18 mouse cellular contexts compared by ENCODE assay signal in genomic region chr1:44580390-44580789, GRCm38 (mm10). TPM values are rescaled to one million over a fixed set of nuclear protein-coding genes. Genes with fewer than 3 reads are reported as not detected.
DNase-seq lines count a peak whose midpoint lies in the region; ATAC-seq and TF ChIP-seq lines count a peak whose summit lies in the region.
"Had no signal": no experiment of that assay in that cellular context is flagged by ENCODE, and none has a peak within 500 bp of the region (broad histone marks: within the 10 kb centered on the region; RNA-seq: fewer than 3 reads in every experiment).

No protein-coding gene starts in this region.

- 16% methylated on average over 3 of the region's 3 CpGs for WGBS in kidney, embryonic 14.5 days
- WGBS in intestine, postnatal 0 days, result 33% methylated on average over 3 of the region's 3 CpGs

- DNase-seq in kidney, postnatal 10 days, result no peak
- peak; percentile 85 for DNase-seq in Patski (ENCODE audit: low read depth, low spot score)
- peak; percentile 49 for DNase-seq in mesoderm, embryonic 11.5 days (ENCODE audit: low read depth, low spot score)
- DNase-seq in layer of hippocampus, adult 18-20 months (ENCODE audit: low spot score in 2 of 2), result no peak
- DNase-seq: cerebellum, adult 8-10 months; gastrocnemius, adult 2 months; heart, adult 11 months; heart, postnatal 4 days had no signal

- H3K27me3 ChIP-seq in kidney, embryonic 14.5 days (ENCODE audit: control insufficient read depth, insufficient read depth, low read length), result no peaks in the 10 kb centered on the region
- no peaks in the 10 kb centered on the region for H3K27me3 ChIP-seq in Patski
- H3K27me3 ChIP-seq in intestine, postnatal 0 days (replicated peaks; ENCODE audit: control insufficient read depth, insufficient read depth, low read length), result no peaks in the 10 kb centered on the region
- H3K27me3 ChIP-seq: heart, embryonic 13.5 days; liver, embryonic 15.5 days had no signal

- POLR2A ChIA-PET in Patski (lab: Charles Lee), result interaction anchor here (0.8 kb wide), 1 partner anchor 29 kb away, joined by 5 read pairs; the partner anchor contains the start of gene Gulp1

- peak overlapping the region; percentile 32; the same call in 1 of the 2 replicates for H3K27ac ChIP-seq in kidney, embryonic 14.5 days (ENCODE audit: low read depth, low read length)
- H3K27ac ChIP-seq in intestine, postnatal 0 days (ENCODE audit: low read depth, low read length), result peak overlapping the region; percentile 51; the same call in 1 of the 2 replicates
- H3K27ac ChIP-seq: gastrocnemius, adult 2 months; heart, embryonic 13.5 days; liver, embryonic 15.5 days had no signal

- CTCF ChIA-PET in Patski (lab: Charles Lee), result interaction anchor here (1.0 to 2.7 kb wide), 2 partner anchors 15 to 27 kb away, joined by 3 to 20 read pairs; partner anchors contain the start of gene Gulp1

- peak; percentile 89 for ATAC-seq in kidney, embryonic 14.5 days (ENCODE audit: low FRiP score, low TSS enrichment)
- peak; percentile 37 for ATAC-seq in Patski
- ATAC-seq in intestine, postnatal 0 days, result peak; percentile 69
- no peak for ATAC-seq in monocyte, adult 5-6 weeks (replicated peaks; ENCODE audit: insufficient number of reproducible peaks, low FRiP score, low TSS enrichment, poor library complexity, severe bottlenecking)
- ATAC-seq: forebrain, embryonic 14.5 days; hindbrain, embryonic 16.5 days; lung, postnatal 0 days had no signal

- no peaks in the 10 kb centered on the region for H3K9me3 ChIP-seq in kidney, embryonic 14.5 days (ENCODE audit: control insufficient read depth, low read length)
- H3K9me3 ChIP-seq in intestine, postnatal 0 days (ENCODE audit: control insufficient read depth), result no peaks in the 10 kb centered on the region
- H3K9me3 ChIP-seq: heart, embryonic 13.5 days; liver, embryonic 15.5 days had no signal

- no peaks in the 10 kb centered on the region for H3K36me3 ChIP-seq in kidney, embryonic 14.5 days (ENCODE audit: control insufficient read depth, insufficient read depth, low read length)
- H3K36me3 ChIP-seq in intestine, postnatal 0 days (ENCODE audit: control insufficient read depth, insufficient read depth), result no peaks in the 10 kb centered on the region
- H3K36me3 ChIP-seq: heart, embryonic 13.5 days; liver, embryonic 15.5 days had no signal

- in situ Hi-C loops in Patski (cut with MboI; ENCODE audit: low pct_unique_long_range_greater_than_20kb), result no loop called here

- no peak overlapping the region for H3K4me2 ChIP-seq in kidney, embryonic 14.5 days (replicated peaks; ENCODE audit: low read depth, low read length)
- H3K4me2 ChIP-seq in intestine, postnatal 0 days (replicated peaks; ENCODE audit: low read depth), result no peak overlapping the region
- H3K4me2 ChIP-seq: heart, embryonic 13.5 days; liver, embryonic 15.5 days had no signal

- H3K9ac ChIP-seq in kidney, embryonic 14.5 days (ENCODE audit: low read depth, low read length), result no peak overlapping the region
- no peak overlapping the region for H3K9ac ChIP-seq in intestine, postnatal 0 days (ENCODE audit: low read depth, low read length)
- H3K9ac ChIP-seq: heart, embryonic 13.5 days; liver, embryonic 15.5 days had no signal

- no peak overlapping the region for H3K4me3 ChIP-seq in kidney, embryonic 14.5 days (ENCODE audit: low read length)
- no peak overlapping the region for H3K4me3 ChIP-seq in intestine, postnatal 0 days (ENCODE audit: low read depth, low read length)
- H3K4me3 ChIP-seq: erythroblast, embryonic 14.5 days; gastrocnemius, adult 2 months; heart, embryonic 13.5 days; liver, embryonic 15.5 days had no signal

- TF ChIP-seq CTCF in Patski (IDR thresholded peaks at IDR 0.05), result no peak
- TF ChIP-seq CTCF in intestine, postnatal 0 days (IDR thresholded peaks at IDR 0.05; ENCODE audit: low read depth), result no peak

- no peaks in the 10 kb centered on the region for H3K4me1 ChIP-seq in kidney, embryonic 14.5 days (ENCODE audit: control insufficient read depth, insufficient read depth, low read length)
- H3K4me1 ChIP-seq in intestine, postnatal 0 days (replicated peaks; ENCODE audit: control insufficient read depth, insufficient read depth, low read length), result no peaks in the 10 kb centered on the region
- H3K4me1 ChIP-seq: liver, embryonic 15.5 days had no signal

RNA-seq across cellular contexts. Expression of gene Gulp1, which starts 29.1 kb away (rescaled TPM):
- polyA plus RNA-seq in kidney, embryonic 14.5 days (2014; fragmentation: Nextera tagmentation; extraction: Ambion mirVana), result 21.7 and 23.6 TPM in 2 replicates
- 100 TPM for polyA plus RNA-seq in Patski (2021)
- polyA plus RNA-seq in intestine, postnatal 0 days (2015; fragmentation: Nextera tagmentation; extraction: Ambion mirVana), result 10.9 and 13.0 TPM in 2 replicates
- total RNA-seq in layer of hippocampus, adult 18-20 months (2021), result 1 to 10 TPM; 2.2 to 2.6 TPM
- not detected in 3 replicates for total RNA-seq in monocyte, adult 5-6 weeks (2017)
- total RNA-seq: megakaryocyte, adult 5-6 weeks had no signal
- polyA plus RNA-seq: erythroblast, embryonic 14.5 days had no signal

Comparison
In these comparisons a context has a peak if more than half of its experiments do, and no peak if none do; other contexts are left out.
1. DNase-seq: peak in Patski (single experiment) and mesoderm, embryonic 11.5 days (single experiment); none in kidney, postnatal 10 days (single experiment) and layer of hippocampus, adult 18-20 months (0 of 2).